Mouse (Mus musculus): ENCODE data around the gene U2af1l4. TPM values are rescaled to one million over a fixed set of nuclear protein-coding genes. Genes with fewer than 3 reads are reported as not detected.

The U2af1l4 gene
- polyA plus RNA-seq, 1 experiment = 71.1 TPM

DNA sequence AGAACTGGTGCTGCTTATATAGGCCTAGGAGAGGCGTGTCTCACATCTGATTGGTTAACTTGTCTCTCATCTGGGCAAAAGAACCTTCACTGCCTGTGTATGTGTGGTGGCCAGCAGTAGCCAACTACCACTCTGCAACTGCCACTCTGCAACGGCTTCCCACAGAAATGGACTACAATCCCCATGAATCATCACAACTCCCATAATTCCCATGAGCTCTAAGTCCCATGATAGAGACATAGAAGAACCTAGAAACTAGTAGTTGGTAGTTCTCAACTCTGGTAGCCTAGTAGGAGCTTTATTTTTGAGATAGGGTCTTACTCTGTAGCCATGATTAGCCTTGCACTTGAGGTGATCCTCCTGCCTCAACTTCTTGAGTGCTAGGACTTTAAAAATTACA, 13.2 kb upstream of the U2af1l4 start:
- WGBS = 79% methylated on average over 2 of the region's 2 CpGs
- TF ChIP-seq CTCF (IDR thresholded peaks at IDR 0.05; ENCODE audit: control insufficient read depth, insufficient read depth, low read length) = no peak
- H3K4me1 ChIP-seq (ENCODE audit: control insufficient read depth, insufficient read depth, low read length) = no peaks in the 10 kb centered on the region; the same call in 1 of the 2 replicates
- no peak overlapping the region for H3K4me3 ChIP-seq (replicated peaks; ENCODE audit: control insufficient read depth, low read depth, low read length)
- no peak overlapping the region for H3K27ac ChIP-seq (ENCODE audit: control insufficient read depth, insufficient read depth, low read depth, low read length, poor library complexity)

DNA sequence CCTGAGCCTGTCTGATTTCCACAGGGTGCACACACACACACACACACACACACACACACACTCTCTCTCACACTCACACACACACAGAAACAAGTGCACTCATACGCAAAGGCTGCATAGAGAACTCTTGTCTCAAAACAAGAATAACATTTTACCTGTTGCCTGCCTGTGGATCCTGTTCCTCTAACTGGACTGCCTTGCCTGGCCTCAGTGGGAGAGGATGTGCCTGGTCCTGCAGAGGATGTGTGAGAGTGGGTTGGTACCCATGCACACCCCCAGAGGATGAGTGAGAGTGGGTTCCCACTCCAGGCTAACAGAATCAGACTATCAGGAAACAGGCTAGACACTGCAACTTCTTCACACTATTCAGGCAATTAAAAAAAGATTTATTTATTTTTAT, 12.5 kb upstream of the U2af1l4 start:
- no peaks in the 10 kb centered on the region; the same call in 1 of the 2 replicates for H3K4me1 ChIP-seq (ENCODE audit: control insufficient read depth, insufficient read depth, low read length)
- 89% methylated on average over 1 of the region's 1 CpGs for WGBS
- TF ChIP-seq POLR2A (IDR thresholded peaks at IDR 0.05; ENCODE audit: borderline replicate concordance, control insufficient read depth, low read depth, low read length) = no peak
- no peak overlapping the region for H3K4me3 ChIP-seq (replicated peaks; ENCODE audit: control insufficient read depth, low read depth, low read length)
- H3K27ac ChIP-seq (ENCODE audit: control insufficient read depth, insufficient read depth, low read depth, low read length, poor library complexity) = no peak overlapping the region

DNA sequence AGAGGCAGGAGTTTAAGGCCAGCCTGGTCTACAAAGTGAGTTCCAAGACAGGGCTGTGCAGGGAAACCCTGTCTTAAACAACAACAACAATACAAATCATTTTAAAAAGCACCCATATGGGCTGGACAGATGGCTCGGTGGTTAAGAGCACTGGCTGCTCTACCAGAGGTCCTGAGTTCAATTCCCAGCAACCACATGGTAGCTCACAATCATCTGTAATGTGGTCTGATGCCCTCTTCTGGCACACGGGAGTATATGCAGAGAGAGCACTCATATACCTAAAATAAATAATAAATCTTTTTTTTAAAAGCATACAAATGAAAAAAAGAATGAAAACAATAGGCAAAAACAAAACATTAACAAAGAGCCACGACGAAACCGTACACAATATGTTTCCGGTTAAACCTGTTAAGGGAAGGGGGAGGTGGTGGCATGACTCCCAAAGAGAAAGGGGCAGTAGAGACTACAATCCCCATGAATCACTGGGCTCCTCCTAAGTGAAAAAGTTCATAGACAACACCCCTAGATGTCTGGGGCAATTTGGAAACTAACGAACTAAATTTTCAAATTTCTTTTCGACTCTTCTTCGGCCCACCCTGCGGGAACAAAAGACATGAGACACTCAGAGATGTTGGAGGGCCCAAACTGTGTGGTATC, 11.5 kb upstream of the U2af1l4 start:
- TF ChIP-seq CTCF (IDR thresholded peaks at IDR 0.05; ENCODE audit: control insufficient read depth, insufficient read depth, low read length) (0 out of 2 replicates have a peak, but pooled peaks have one; percentile 7), POLR2A (IDR thresholded peaks at IDR 0.05; ENCODE audit: borderline replicate concordance, control insufficient read depth, low read depth, low read length) (no peak)
- H3K4me1 ChIP-seq (ENCODE audit: control insufficient read depth, insufficient read depth, low read length) = no peaks in the 10 kb centered on the region; the same call in 1 of the 2 replicates
- peak overlapping the region; percentile 90 for H3K4me3 ChIP-seq (replicated peaks; ENCODE audit: control insufficient read depth, low read depth, low read length)
- peak overlapping the region; percentile 88 for H3K27ac ChIP-seq (ENCODE audit: control insufficient read depth, insufficient read depth, low read depth, low read length, poor library complexity)
- WGBS = under 1% methylated on average over 10 of the region's 10 CpGs

DNA sequence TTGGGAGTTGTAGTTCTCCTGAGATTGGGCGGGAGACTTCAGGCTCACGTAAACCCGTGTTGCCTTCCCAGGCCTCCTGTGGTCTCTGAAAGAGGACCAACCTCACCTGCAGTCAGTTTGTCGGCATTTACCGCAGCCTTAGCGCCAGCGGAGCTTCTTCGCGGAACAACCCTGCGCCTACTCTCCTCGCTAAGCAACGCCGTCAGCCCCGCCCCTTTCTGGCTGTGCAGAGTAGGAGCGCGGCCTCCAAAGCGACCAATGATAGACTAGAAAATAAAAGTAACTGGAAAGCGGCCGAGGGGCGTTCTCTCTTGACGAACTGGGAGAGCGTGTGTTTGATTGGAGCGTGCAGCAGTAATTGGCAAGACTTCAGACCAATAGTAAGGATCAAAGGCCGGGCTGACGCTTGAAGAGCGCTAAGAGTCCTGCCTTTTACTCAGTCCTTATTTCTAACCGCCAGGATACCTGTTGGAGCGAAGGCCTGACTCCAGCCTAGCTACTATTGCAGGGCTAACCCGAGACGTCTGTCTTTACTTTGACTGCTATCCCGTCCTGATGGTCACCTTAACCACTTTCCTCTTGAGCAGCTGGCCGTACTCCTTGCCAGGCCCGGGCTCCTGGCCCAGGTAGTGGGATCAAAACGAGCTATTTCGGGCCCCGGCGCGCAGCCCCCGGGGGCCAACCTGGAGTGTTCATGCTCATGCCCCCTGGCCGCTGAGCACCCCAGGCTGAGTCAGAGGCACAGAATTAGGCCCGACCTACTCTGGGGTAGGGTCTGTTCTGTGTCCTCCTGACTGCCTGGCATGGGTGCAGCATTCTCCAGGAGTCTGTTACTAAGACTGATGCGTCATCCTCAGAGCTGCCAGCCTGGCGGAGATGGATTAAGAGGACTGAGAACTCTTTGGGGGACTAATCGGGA, 10.7 kb upstream of the U2af1l4 start, which contains the start of the genes Hspb6 and Proser3:
Gene Hspb6 (plus strand): TSS at position 77 of the 919 bp plus-strand sequence.
Gene Proser3 (minus strand): TSS at position 198 of the 919 bp plus-strand sequence.
- Histone ChIP-seq H3K4me1 (ENCODE audit: control insufficient read depth, insufficient read depth, low read length) (no peaks in the 10 kb centered on the region; the same call in 1 of the 2 replicates), H3K27ac (ENCODE audit: control insufficient read depth, insufficient read depth, low read depth, low read length, poor library complexity) (peak within 1 kb of the TSS; percentile 88), H3K4me3 (replicated peaks; ENCODE audit: control insufficient read depth, low read depth, low read length) (peak within 1 kb of the TSS; percentile 90)
- TF ChIP-seq POLR2A (IDR thresholded peaks at IDR 0.05; ENCODE audit: borderline replicate concordance, control insufficient read depth, low read depth, low read length) (peak; percentile 60), CTCF (IDR thresholded peaks at IDR 0.05; ENCODE audit: control insufficient read depth, insufficient read depth, low read length) (no peak)
- WGBS = under 1% methylated on average over 44 of the region's 44 CpGs

DNA sequence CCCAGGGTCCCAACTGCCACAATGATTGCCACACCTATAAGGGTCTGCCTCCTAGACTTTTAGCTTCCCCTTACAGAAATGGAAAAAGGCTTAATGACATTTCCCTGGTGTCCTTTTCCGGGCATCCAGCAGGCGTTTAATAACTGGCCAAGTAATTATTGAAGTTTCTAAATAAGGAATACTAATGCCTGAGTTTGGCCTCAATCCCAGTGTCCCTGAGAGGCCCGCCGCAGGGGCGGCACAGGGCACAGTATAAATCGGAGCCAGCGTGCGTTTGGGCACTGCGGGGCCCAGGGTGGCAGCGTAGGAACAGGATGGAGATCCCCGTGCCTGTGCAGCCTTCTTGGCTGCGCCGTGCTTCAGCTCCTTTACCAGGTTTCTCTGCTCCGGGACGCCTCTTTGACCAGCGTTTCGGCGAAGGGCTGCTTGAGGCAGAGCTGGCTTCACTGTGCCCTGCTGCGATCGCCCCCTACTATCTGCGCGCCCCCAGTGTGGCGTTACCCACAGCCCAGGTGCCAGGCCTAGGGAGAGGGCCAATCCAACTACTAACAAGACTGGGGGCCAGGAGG, 10.0 kb upstream of the U2af1l4 start:
- Histone ChIP-seq H3K4me3 (replicated peaks; ENCODE audit: control insufficient read depth, low read depth, low read length) (peak overlapping the region; percentile 69), H3K27ac (ENCODE audit: control insufficient read depth, insufficient read depth, low read depth, low read length, poor library complexity) (peak overlapping the region; percentile 80), H3K4me1 (ENCODE audit: control insufficient read depth, insufficient read depth, low read length) (no peaks in the 10 kb centered on the region; the same call in 1 of the 2 replicates)
- TF ChIP-seq CTCF (IDR thresholded peaks at IDR 0.05; ENCODE audit: control insufficient read depth, insufficient read depth, low read length) (no peak), POLR2A (IDR thresholded peaks at IDR 0.05; ENCODE audit: borderline replicate concordance, control insufficient read depth, low read depth, low read length) (no peak)
- 3% methylated on average over 23 of the region's 23 CpGs for WGBS

DNA sequence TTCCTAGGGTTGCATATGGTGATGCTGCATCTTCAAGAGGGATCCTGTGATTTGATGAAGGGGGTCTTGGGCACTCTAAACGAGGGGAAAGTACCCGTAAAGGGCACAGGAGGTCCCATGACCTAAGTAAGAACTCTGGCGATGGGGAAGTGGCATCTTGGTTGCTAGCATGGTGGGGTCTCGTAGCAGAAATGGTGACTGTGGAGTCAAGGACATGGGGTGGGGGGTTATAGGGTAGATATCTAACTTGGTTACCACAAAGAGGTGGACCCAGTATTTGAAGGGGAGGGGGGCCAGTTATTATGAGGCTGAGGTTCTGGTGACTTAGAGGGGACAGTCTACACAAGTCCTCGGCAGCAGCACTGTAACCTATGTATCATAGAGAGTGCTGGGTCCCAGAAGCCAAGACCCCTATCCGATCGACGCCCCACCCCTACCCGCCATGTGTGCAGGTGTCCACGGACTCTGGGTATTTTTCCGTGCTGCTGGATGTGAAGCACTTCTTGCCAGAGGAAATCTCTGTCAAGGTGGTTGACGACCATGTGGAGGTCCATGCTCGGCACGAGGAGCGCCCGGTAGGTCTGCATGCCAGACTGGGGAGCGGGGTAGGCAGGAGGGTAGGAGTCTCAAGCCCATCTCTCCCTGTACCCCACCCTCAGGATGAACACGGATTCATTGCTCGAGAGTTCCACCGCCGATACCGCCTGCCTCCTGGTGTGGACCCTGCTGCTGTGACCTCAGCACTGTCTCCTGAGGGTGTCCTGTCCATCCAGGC, 9.1 kb upstream of the U2af1l4 start:
- H3K27ac ChIP-seq (ENCODE audit: control insufficient read depth, insufficient read depth, low read depth, low read length, poor library complexity) = no peak overlapping the region
- no peak for TF ChIP-seq CTCF (IDR thresholded peaks at IDR 0.05; ENCODE audit: control insufficient read depth, insufficient read depth, low read length)
- TF ChIP-seq POLR2A (IDR thresholded peaks at IDR 0.05; ENCODE audit: borderline replicate concordance, control insufficient read depth, low read depth, low read length) = no peak
- peaks cover 1% of the 10 kb centered on the region; the same call in 1 of the 2 replicates for H3K4me1 ChIP-seq (ENCODE audit: control insufficient read depth, insufficient read depth, low read length)
- H3K4me3 ChIP-seq (replicated peaks; ENCODE audit: control insufficient read depth, low read depth, low read length) = peak overlapping the region; percentile 40
- WGBS = 78% methylated on average over 22 of the region's 22 CpGs

DNA sequence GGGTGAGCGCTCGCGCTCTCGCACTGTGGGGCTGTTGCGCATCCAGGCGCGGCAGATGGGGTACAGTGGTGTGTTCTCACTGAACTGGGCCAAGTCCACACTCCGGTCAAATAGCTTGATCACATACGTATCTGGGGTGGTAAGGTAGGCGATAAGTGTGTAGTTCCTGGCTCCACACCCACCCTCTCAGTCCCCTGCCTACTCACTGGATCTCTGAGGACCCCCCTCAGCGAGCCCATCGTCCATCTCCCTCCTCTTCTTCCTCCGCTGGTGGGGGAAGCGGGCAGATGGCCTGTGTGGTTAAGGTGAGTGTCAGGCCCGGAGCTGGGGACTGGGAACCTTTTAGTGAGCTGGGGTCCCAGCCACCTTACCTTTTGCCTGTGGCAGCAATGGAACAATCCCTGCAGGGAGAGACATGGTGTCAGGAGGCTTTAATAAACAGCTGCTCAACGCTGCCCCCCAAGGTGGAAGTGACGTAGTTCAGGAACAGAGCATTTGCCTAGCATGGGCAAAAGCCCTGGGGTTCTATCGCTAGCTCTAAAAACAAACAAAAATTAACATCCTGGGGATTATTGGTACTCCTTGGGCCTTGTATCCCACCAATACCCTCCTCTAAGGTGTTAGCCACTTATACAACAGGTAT, 6.1 kb upstream of the U2af1l4 start:
- 92% methylated on average over 18 of the region's 18 CpGs for WGBS
- H3K4me3 ChIP-seq (replicated peaks; ENCODE audit: control insufficient read depth, low read depth, low read length) = no peak overlapping the region
- TF ChIP-seq CTCF (IDR thresholded peaks at IDR 0.05; ENCODE audit: control insufficient read depth, insufficient read depth, low read length) = 0 out of 2 replicates have a peak, but pooled peaks have one; percentile 23
- TF ChIP-seq POLR2A (IDR thresholded peaks at IDR 0.05; ENCODE audit: borderline replicate concordance, control insufficient read depth, low read depth, low read length) = no peak
- H3K27ac ChIP-seq (ENCODE audit: control insufficient read depth, insufficient read depth, low read depth, low read length, poor library complexity) = no peak overlapping the region
- H3K4me1 ChIP-seq (ENCODE audit: control insufficient read depth, insufficient read depth, low read length) = peaks cover 1% of the 10 kb centered on the region; the same call in 1 of the 2 replicates
